Comparison of ENCODE assay signal across 9 mouse cellular contexts in genomic region chr2:30706036-30706435, GRCm38 (mm10).
A peak's percentile ranks its signal among the peaks of the same experiment; 100 is the strongest.
DNase-seq lines count a peak whose midpoint lies in the region; ATAC-seq and TF ChIP-seq lines count a peak whose summit lies in the region.
"Had no signal": no experiment of that assay in that cellular context is flagged by ENCODE, and none has a peak within 500 bp of the region (broad histone marks: within the 10 kb centered on the region; RNA-seq: fewer than 3 reads in every experiment).

No protein-coding gene starts in this region.

- H3K36me3 ChIP-seq in forebrain, embryonic 10.5 days (replicated peaks) = peaks cover 5% of the 10 kb centered on the region; the same call in 1 of the 2 replicates
- H3K36me3 ChIP-seq in forebrain, embryonic 14.5 days (ENCODE audit: control insufficient read depth, insufficient read depth, low read length) = no peaks in the 10 kb centered on the region
- no peaks in the 10 kb centered on the region for H3K36me3 ChIP-seq in kidney, embryonic 15.5 days
- no peaks in the 10 kb centered on the region for H3K36me3 ChIP-seq in E14TG2a.4 (ENCODE audit: insufficient read depth, low read length)
- H3K36me3 ChIP-seq in intestine, embryonic 16.5 days (ENCODE audit: control insufficient read depth, insufficient read depth, low read length) = no peaks in the 10 kb centered on the region
- no peaks in the 10 kb centered on the region for H3K36me3 ChIP-seq in liver, postnatal 0 days (replicated peaks; ENCODE audit: insufficient read depth, low read length)
- H3K36me3 ChIP-seq: liver, embryonic 13.5 days had no signal

- no peak for TF ChIP-seq EP300 in liver, postnatal 0 days (IDR thresholded peaks at IDR 0.05; ENCODE audit: low read depth)

- no peak overlapping the region for H3K4me2 ChIP-seq in forebrain, embryonic 14.5 days (ENCODE audit: low read length)
- H3K4me2 ChIP-seq in kidney, embryonic 15.5 days = no peak overlapping the region
- no peak overlapping the region for H3K4me2 ChIP-seq in intestine, embryonic 16.5 days (ENCODE audit: low read depth, low read length)
- no peak overlapping the region for H3K4me2 ChIP-seq in liver, postnatal 0 days (ENCODE audit: low read depth, low read length)
- H3K4me2 ChIP-seq: liver, embryonic 13.5 days had no signal

- 67% methylated on average over 5 of the region's 5 CpGs for WGBS in forebrain, embryonic 10.5 days
- WGBS in forebrain, embryonic 14.5 days = 68% methylated on average over 5 of the region's 5 CpGs
- 62% methylated on average over 5 of the region's 5 CpGs for WGBS in kidney, embryonic 15.5 days
- WGBS in intestine, embryonic 16.5 days = 72% methylated on average over 5 of the region's 5 CpGs
- 70% methylated on average over 5 of the region's 5 CpGs for WGBS in liver, postnatal 0 days (ENCODE audit: insufficient replicate concordance)

- DNase-seq in forebrain, embryonic 10.5 days (ENCODE audit: extremely low spot score, low spot score) = no peak
- no peak for DNase-seq in forebrain, embryonic 14.5 days (ENCODE audit: low spot score)
- DNase-seq in kidney, adult 9 months = no peak
- DNase-seq in liver, postnatal 0 days = no peak
- DNase-seq in frontal cortex, adult 2 months (ENCODE audit: extremely low spot score in 1 of 2, low spot score in 1 of 2) = no peak
- DNase-seq: liver, embryonic 13.5 days had no signal

- H3K4me3 ChIP-seq in forebrain, embryonic 10.5 days = no peak overlapping the region
- H3K4me3 ChIP-seq in forebrain, embryonic 14.5 days (ENCODE audit: low read depth, low read length) = no peak overlapping the region
- no peak overlapping the region for H3K4me3 ChIP-seq in kidney, embryonic 15.5 days (replicated peaks)
- 0 out of 2 replicates have a peak overlapping the region, but pooled peaks have one; percentile 80 for H3K4me3 ChIP-seq in E14TG2a.4 (replicated peaks; ENCODE audit: low read length)
- H3K4me3 ChIP-seq in intestine, embryonic 16.5 days (ENCODE audit: low read length) = no peak overlapping the region
- no peak overlapping the region for H3K4me3 ChIP-seq in liver, postnatal 0 days (ENCODE audit: low read depth, low read length)
- H3K4me3 ChIP-seq: liver, embryonic 13.5 days had no signal

- peaks cover 60% of the 10 kb centered on the region for H3K4me1 ChIP-seq in forebrain, embryonic 10.5 days
- peaks cover 30% of the 10 kb centered on the region for H3K4me1 ChIP-seq in forebrain, embryonic 14.5 days (ENCODE audit: control insufficient read depth, insufficient read depth, low read length)
- peaks cover 62% of the 10 kb centered on the region for H3K4me1 ChIP-seq in kidney, embryonic 15.5 days
- peaks cover 83% of the 10 kb centered on the region for H3K4me1 ChIP-seq in E14TG2a.4 (replicated peaks; ENCODE audit: low read depth, low read length)
- H3K4me1 ChIP-seq in intestine, embryonic 16.5 days (ENCODE audit: control insufficient read depth, insufficient read depth, low read length) = peaks cover 31% of the 10 kb centered on the region
- H3K4me1 ChIP-seq in liver, postnatal 0 days (ENCODE audit: insufficient read depth) = peaks cover 13% of the 10 kb centered on the region

- H3K27ac ChIP-seq in forebrain, embryonic 10.5 days = peak overlapping the region; percentile 99
- H3K27ac ChIP-seq in forebrain, embryonic 14.5 days (ENCODE audit: low read depth, low read length) = no peak overlapping the region
- H3K27ac ChIP-seq in kidney, embryonic 15.5 days = peak overlapping the region; percentile 100
- peak overlapping the region; percentile 54; the same call in 1 of the 2 replicates for H3K27ac ChIP-seq in intestine, embryonic 16.5 days (ENCODE audit: low read length)
- H3K27ac ChIP-seq in liver, postnatal 0 days (ENCODE audit: low read depth) = no peak overlapping the region

- no peak for ATAC-seq in forebrain, embryonic 14.5 days
- no peak for ATAC-seq in kidney, embryonic 15.5 days (replicated peaks; ENCODE audit: low FRiP score)
- no peak for ATAC-seq in intestine, embryonic 16.5 days
- ATAC-seq in liver, postnatal 0 days = no peak

- no peak overlapping the region for H3K9ac ChIP-seq in forebrain, embryonic 14.5 days (ENCODE audit: low read length)
- H3K9ac ChIP-seq in kidney, embryonic 15.5 days = no peak overlapping the region
- H3K9ac ChIP-seq in intestine, embryonic 16.5 days (ENCODE audit: low read depth, low read length) = no peak overlapping the region
- no peak overlapping the region for H3K9ac ChIP-seq in liver, postnatal 0 days (replicated peaks)
- H3K9ac ChIP-seq: liver, embryonic 13.5 days had no signal

- peaks cover 7% of the 10 kb centered on the region; the same call in 1 of the 2 replicates for H3K27me3 ChIP-seq in forebrain, embryonic 10.5 days (ENCODE audit: poor library complexity, severe bottlenecking)
- no peaks in the 10 kb centered on the region for H3K27me3 ChIP-seq in forebrain, embryonic 14.5 days (replicated peaks; ENCODE audit: control insufficient read depth, insufficient read depth, low read length)
- H3K27me3 ChIP-seq in kidney, embryonic 15.5 days = no peaks in the 10 kb centered on the region
- peaks cover 6% of the 10 kb centered on the region for H3K27me3 ChIP-seq in E14TG2a.4 (ENCODE audit: insufficient read depth, low read length)
- no peaks in the 10 kb centered on the region for H3K27me3 ChIP-seq in intestine, embryonic 16.5 days (replicated peaks; ENCODE audit: control insufficient read depth, insufficient read depth, low read length)
- H3K27me3 ChIP-seq in liver, postnatal 0 days (ENCODE audit: insufficient read depth, low read length) = peaks cover 21% of the 10 kb centered on the region

- H3K9me3 ChIP-seq in forebrain, embryonic 10.5 days = peaks cover 10% of the 10 kb centered on the region
- H3K9me3 ChIP-seq in forebrain, embryonic 14.5 days (replicated peaks; ENCODE audit: control insufficient read depth, low read length) = no peaks in the 10 kb centered on the region
- H3K9me3 ChIP-seq in kidney, embryonic 15.5 days (replicated peaks) = no peaks in the 10 kb centered on the region
- H3K9me3 ChIP-seq in E14TG2a.4 (ENCODE audit: low read length) = no peaks in the 10 kb centered on the region
- H3K9me3 ChIP-seq in intestine, embryonic 16.5 days (ENCODE audit: control insufficient read depth, low read length) = 0 out of 2 replicates have a peak, but pooled peaks cover 3% of the 10 kb centered on the region
- H3K9me3 ChIP-seq in liver, postnatal 0 days (ENCODE audit: low read length) = no peaks in the 10 kb centered on the region
- H3K9me3 ChIP-seq: liver, embryonic 13.5 days had no signal

- TF ChIP-seq CTCF in E14TG2a.4 (conservative IDR thresholded peaks at IDR 0.05; ENCODE audit: low read length) = no peak
- no peak for TF ChIP-seq CTCF in liver, postnatal 0 days (IDR thresholded peaks at IDR 0.05; ENCODE audit: low read depth)

Comparison
In these comparisons a context has a peak if more than half of its experiments do, and no peak if none do; other contexts are left out.
1. H3K27ac ChIP-seq: peak in forebrain, embryonic 10.5 days (single experiment), kidney, embryonic 15.5 days (single experiment) and intestine, embryonic 16.5 days (single experiment); none in forebrain, embryonic 14.5 days (single experiment) and liver, postnatal 0 days (single experiment).